Mouse (Mus musculus) hindbrain, embryonic 16.5 days (tissue): ENCODE measurements around the gene Gldn. TPM values are rescaled to one million over a fixed set of nuclear protein-coding genes. Genes with fewer than 3 reads are reported as not detected.

Source experiments
- ATAC-seq: fragments of 200-750 bp; cut with Nextera tagmentation; 2 replicates; pipeline ENCODE4 v1.8.0; 2017; ENCODE audit warnings: moderate TSS enrichment, moderate library complexity
- H3K27ac ChIP-seq: fragments of 300-500 bp; sonication (generic); 2 replicates; pipeline ENCODE4 v1.5.1; 2014; ENCODE audit warnings: low read depth, mild to moderate bottlenecking, control low read depth, low read length, moderate library complexity
- H3K27me3 ChIP-seq: fragments of 300-500 bp; sonication (generic); replicated peaks from 2 replicates; pipeline ENCODE4 v1.6.1; 2014; ENCODE audit warnings: low read length; ENCODE audit not compliant: control insufficient read depth, insufficient read depth
- H3K36me3 ChIP-seq: fragments of 300-500 bp; sonication (generic); 2 replicates; pipeline ENCODE4 v1.6.1; 2014; ENCODE audit warnings: mild to moderate bottlenecking, low read length, moderate library complexity, mixed read lengths; ENCODE audit not compliant: control insufficient read depth, insufficient read depth
- H3K4me1 ChIP-seq: fragments of 300-500 bp; sonication (generic); 2 replicates; pipeline ENCODE4 v1.6.1; 2014; ENCODE audit warnings: low read depth, low read length; ENCODE audit not compliant: control insufficient read depth, insufficient read depth
- H3K4me2 ChIP-seq: fragments of 300-500 bp; sonication (generic); 2 replicates; pipeline ENCODE4 v1.6.1; 2014; ENCODE audit warnings: mild to moderate bottlenecking, low read length, control low read depth, moderate library complexity
- H3K4me3 ChIP-seq: fragments of 300-500 bp; sonication (generic); 2 replicates; pipeline ENCODE4 v1.5.1; 2014; ENCODE audit warnings: mild to moderate bottlenecking, low read length, control low read depth, moderate library complexity
- H3K9ac ChIP-seq: fragments of 300-500 bp; sonication (generic); 2 replicates; pipeline ENCODE4 v1.6.1; 2014; ENCODE audit warnings: low read depth, mild to moderate bottlenecking, control low read depth, low read length, moderate library complexity
- H3K9me3 ChIP-seq: fragments of 300-500 bp; sonication (generic); 2 replicates; pipeline ENCODE4 v1.6.1; 2014; ENCODE audit warnings: mild to moderate bottlenecking, low read length, moderate library complexity; ENCODE audit not compliant: control insufficient read depth
- WGBS: fragments of 180-500 bp; shearing (Covaris S2); extraction: QIAGEN DNeasy Blood & Tissue Kit; methylation state at CpG from one replicate; pipeline ENCODE4 v1.1.7; 2014; 5-methylcytosine and 5-hydroxymethylcytosine counted together
- polyA plus RNA-seq: library from polyadenylated mRNA; unstranded; fragments of >200 nt; fragmentation: Nextera tagmentation; extraction: Ambion mirVana; gene quantifications from 2 replicates; pipeline ENCODE4 v1.2.1, GENCODE M21; 2015

Gene Gldn
- 0.30 and 0.45 TPM in 2 replicates for polyA plus RNA-seq

GRCm38 (mm10) chr9:54286331-54286987, at the start of gene Gldn:
TSS of gene Gldn (plus strand) at chr9:54286486.
- Histone ChIP-seq H3K4me1 (peaks cover 4% of the 10 kb centered on the region; the same call in 1 of the 2 replicates), H3K4me3 (peak within 1 kb of the TSS; percentile 53), H3K9ac (peak within 1 kb of the TSS; percentile 76), H3K4me2 (peak within 1 kb of the TSS; percentile 95), H3K36me3 (no peaks in the 10 kb centered on the region), H3K27ac (no peak within 1 kb of the TSS), H3K9me3 (no peaks in the 10 kb centered on the region), H3K27me3 (peaks cover 5% of the 10 kb centered on the region; the same call in 1 of the 2 replicates)
- ATAC-seq, result peak; percentile 74
- WGBS, result 3% methylated on average over 57 of the region's 61 CpGs

GRCm38 (mm10) chr9:54244869-54245665, 41.2 kb upstream of the Gldn start:
- no peak overlapping the region for H3K4me2 ChIP-seq
- no peak overlapping the region for H3K9ac ChIP-seq
- H3K9me3 ChIP-seq, result no peaks in the 10 kb centered on the region
- no peak overlapping the region for H3K4me3 ChIP-seq
- WGBS, result 46% methylated on average over 3 of the region's 3 CpGs
- H3K27ac ChIP-seq, result peak overlapping the region; percentile 67; the same call in 1 of the 2 replicates
- ATAC-seq, result peak; percentile 74
- H3K4me1 ChIP-seq, result no peaks in the 10 kb centered on the region
- no peaks in the 10 kb centered on the region for H3K27me3 ChIP-seq
- no peaks in the 10 kb centered on the region for H3K36me3 ChIP-seq

GRCm38 (mm10) chr9:54264754-54265153, 21.5 kb upstream of the Gldn start:
- H3K9me3 ChIP-seq, result no peaks in the 10 kb centered on the region
- 60% methylated on average over 4 of the region's 4 CpGs for WGBS
- no peaks in the 10 kb centered on the region for H3K27me3 ChIP-seq
- H3K9ac ChIP-seq, result no peak overlapping the region
- no peak for ATAC-seq
- no peak overlapping the region for H3K4me3 ChIP-seq
- H3K36me3 ChIP-seq, result no peaks in the 10 kb centered on the region
- H3K27ac ChIP-seq, result no peak overlapping the region
- no peaks in the 10 kb centered on the region for H3K4me1 ChIP-seq
- no peak overlapping the region for H3K4me2 ChIP-seq

- WGBS, result 87% methylated on average over 7 of the region's 7 CpGs
Observed at GRCm38 (mm10) chr9:54268010-54268409, 18.3 kb upstream of the Gldn start, which contains the start of gene Cyp19a1. TSS of gene Cyp19a1 (minus strand) at chr9:54268110.

DNA sequence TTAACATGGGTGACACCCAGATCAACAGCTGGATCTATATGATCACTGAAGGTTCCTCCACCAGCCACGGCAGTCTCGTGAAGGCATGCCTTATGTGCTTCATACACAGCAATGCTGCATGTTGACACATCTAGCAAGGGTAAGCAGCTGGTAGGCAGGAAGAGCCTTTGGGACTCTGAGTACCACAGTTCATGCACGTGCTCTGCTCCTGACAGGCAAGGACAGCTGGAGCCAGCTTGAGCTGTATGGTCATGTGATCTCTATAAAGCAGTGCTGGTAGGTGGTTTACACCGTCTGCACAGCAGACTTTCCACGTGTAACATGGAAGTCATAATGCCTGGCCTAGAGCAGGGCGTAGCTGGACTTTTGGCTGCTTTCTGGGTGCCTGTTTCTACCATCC, 16.3 kb upstream of the Gldn start:
- no peak overlapping the region for H3K4me3 ChIP-seq
- no peaks in the 10 kb centered on the region for H3K9me3 ChIP-seq
- WGBS, result 72% methylated on average over 6 of the region's 6 CpGs
- H3K9ac ChIP-seq, result no peak overlapping the region
- ATAC-seq, result no peak
- no peak overlapping the region for H3K4me2 ChIP-seq
- H3K27me3 ChIP-seq, result no peaks in the 10 kb centered on the region
- no peak overlapping the region for H3K27ac ChIP-seq
- H3K36me3 ChIP-seq, result no peaks in the 10 kb centered on the region
- H3K4me1 ChIP-seq, result no peaks in the 10 kb centered on the region

More at GRCm38 (mm10) chr9:54268010-54268409, 18.3 kb upstream of the Gldn start, which contains the start of gene Cyp19a1:
- H3K9ac ChIP-seq, result no peak within 1 kb of the TSS
- no peak within 1 kb of the TSS for H3K27ac ChIP-seq
- no peaks in the 10 kb centered on the region for H3K36me3 ChIP-seq
- H3K27me3 ChIP-seq, result no peaks in the 10 kb centered on the region
- H3K4me3 ChIP-seq, result no peak within 1 kb of the TSS
- ATAC-seq, result no peak
- H3K9me3 ChIP-seq, result no peaks in the 10 kb centered on the region
- no peaks in the 10 kb centered on the region for H3K4me1 ChIP-seq
- H3K4me2 ChIP-seq, result no peak within 1 kb of the TSS

DNA sequence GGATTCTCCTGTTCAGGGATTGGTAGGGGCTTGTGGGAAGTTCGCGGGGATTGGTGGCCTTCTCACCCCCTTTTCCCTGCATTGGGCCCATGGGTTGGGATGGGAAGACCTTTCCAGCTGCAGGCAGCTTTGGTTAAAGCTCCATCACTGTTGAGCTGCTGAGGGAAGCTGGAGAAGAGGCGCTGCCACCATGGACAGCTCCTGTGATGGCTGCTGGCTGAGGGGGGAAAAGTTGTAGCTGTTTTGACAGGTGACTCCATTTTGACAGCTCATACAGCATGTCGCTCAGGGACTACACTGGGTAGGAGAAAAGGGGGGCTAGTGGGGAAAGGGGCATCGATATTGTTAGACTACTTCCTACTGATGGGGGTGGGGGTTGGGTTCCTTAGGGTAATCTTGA, 15.4 kb upstream of the Gldn start:
- no peak overlapping the region for H3K9ac ChIP-seq

GRCm38 (mm10) chr9:54275283-54275682, 11.0 kb upstream of the Gldn start:
- ATAC-seq, result no peak
- H3K36me3 ChIP-seq, result no peaks in the 10 kb centered on the region
- H3K9ac ChIP-seq, result no peak overlapping the region
- no peak overlapping the region for H3K4me3 ChIP-seq
- H3K27ac ChIP-seq, result no peak overlapping the region
- no peaks in the 10 kb centered on the region for H3K27me3 ChIP-seq
- H3K4me1 ChIP-seq, result no peaks in the 10 kb centered on the region
- 94% methylated on average over 4 of the region's 4 CpGs for WGBS
- no peak overlapping the region for H3K4me2 ChIP-seq
- no peaks in the 10 kb centered on the region for H3K9me3 ChIP-seq

More for the DNA sequence above, 15.4 kb upstream of the Gldn start:
- no peak overlapping the region for H3K27ac ChIP-seq
- H3K27me3 ChIP-seq, result no peaks in the 10 kb centered on the region
- no peak overlapping the region for H3K4me3 ChIP-seq
- no peaks in the 10 kb centered on the region for H3K4me1 ChIP-seq
- no peak overlapping the region for H3K4me2 ChIP-seq
- WGBS, result 51% methylated on average over 5 of the region's 5 CpGs
- ATAC-seq, result no peak
- no peaks in the 10 kb centered on the region for H3K9me3 ChIP-seq
- no peaks in the 10 kb centered on the region for H3K36me3 ChIP-seq

DNA sequence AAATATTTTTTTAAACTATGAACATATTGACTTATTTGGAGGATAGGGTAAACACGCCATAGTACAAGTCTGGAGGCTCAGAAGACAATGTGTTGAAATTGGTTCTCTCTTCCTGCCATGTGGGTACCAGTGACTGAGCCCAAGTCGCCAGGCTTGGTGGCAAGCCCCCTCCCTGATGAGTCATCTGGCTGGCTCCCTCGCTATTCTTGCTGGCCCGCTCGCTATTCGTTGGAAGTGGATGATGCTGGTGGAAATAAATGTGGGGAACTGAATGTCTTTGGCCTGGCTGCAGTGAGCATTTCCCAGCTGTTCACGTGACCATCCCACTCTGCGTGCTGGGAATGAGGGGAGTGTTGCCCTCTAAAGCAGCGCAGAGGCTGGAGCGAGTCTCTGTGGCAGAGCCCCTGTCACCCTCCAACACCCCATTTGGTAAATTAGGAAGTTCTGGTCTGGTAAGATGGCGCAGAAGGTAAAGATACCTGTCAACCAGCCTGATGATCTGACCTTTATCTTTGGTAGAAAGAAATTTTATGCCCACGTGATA, 7.2 kb upstream of the Gldn start:
- no peak overlapping the region for H3K4me3 ChIP-seq
- H3K9me3 ChIP-seq, result no peaks in the 10 kb centered on the region
- H3K27ac ChIP-seq, result no peak overlapping the region
- WGBS, result 87% methylated on average over 12 of the region's 12 CpGs
- H3K36me3 ChIP-seq, result no peaks in the 10 kb centered on the region
- H3K4me2 ChIP-seq, result no peak overlapping the region
- ATAC-seq, result no peak
- no peak overlapping the region for H3K9ac ChIP-seq
- no peaks in the 10 kb centered on the region for H3K27me3 ChIP-seq
- H3K4me1 ChIP-seq, result no peaks in the 10 kb centered on the region

DNA sequence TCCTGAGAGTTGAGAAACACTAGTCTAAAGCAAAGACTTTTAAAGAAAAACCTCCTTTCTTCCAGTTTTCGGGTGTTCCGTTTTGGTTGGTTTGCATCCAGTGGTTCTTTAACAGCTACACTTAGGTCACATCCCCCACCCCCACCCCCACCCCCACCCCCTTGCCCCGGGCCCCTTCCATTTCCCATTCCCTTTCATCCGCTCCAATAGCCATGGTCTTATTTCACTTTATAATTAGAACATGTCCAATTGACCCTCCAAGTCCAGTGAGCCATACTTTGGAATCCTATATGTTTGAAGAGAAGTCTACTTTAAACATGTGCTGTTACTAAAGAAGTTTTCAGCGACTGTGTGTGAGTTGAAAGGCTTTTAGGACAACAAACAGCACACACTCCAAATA, 1.5 kb downstream of the Gldn start:
- ATAC-seq, result no peak

More for the DNA sequence above, 1.5 kb downstream of the Gldn start:
- H3K9ac ChIP-seq, result no peak overlapping the region
- no peaks in the 10 kb centered on the region for H3K9me3 ChIP-seq
- H3K4me2 ChIP-seq, result no peak overlapping the region
- H3K27me3 ChIP-seq, result peaks cover 5% of the 10 kb centered on the region; the same call in 1 of the 2 replicates
- H3K36me3 ChIP-seq, result no peaks in the 10 kb centered on the region
- H3K4me3 ChIP-seq, result no peak overlapping the region
- no peak overlapping the region for H3K27ac ChIP-seq
- peaks cover 4% of the 10 kb centered on the region; the same call in 1 of the 2 replicates for H3K4me1 ChIP-seq
- WGBS, result 52% methylated on average over 5 of the region's 5 CpGs
